Mouse (Mus musculus): ENCODE measurements around the gene Slc38a4.

The Slc38a4 gene

GRCm38 (mm10) chr15:97054767-97055489, 828 bp downstream of the Slc38a4 start:
- intact Hi-C loops (cut with DNase I): loop anchor here (5.0 kb wide), 1 partner anchor 77 kb away; no protein-coding TSS in a partner anchor

- intact Hi-C loops (cut with DNase I): loop anchor here (5.0 kb wide), 1 partner anchor 78 kb away; no protein-coding TSS in a partner anchor
Observed at GRCm38 (mm10) chr15:97054131-97054530, 1.6 kb downstream of the Slc38a4 start.

- intact Hi-C loops (cut with DNase I): loop anchor here (5.0 kb wide), 1 partner anchor 82 kb away; no protein-coding TSS in a partner anchor
Observed at GRCm38 (mm10) chr15:97050436-97050835, 5.3 kb downstream of the Slc38a4 start.

GRCm38 (mm10) chr15:97050011-97050410, 5.7 kb downstream of the Slc38a4 start:
- intact Hi-C loops (cut with DNase I): loop anchor here (5.0 kb wide), 1 partner anchor 82 kb away; no protein-coding TSS in a partner anchor

- intact Hi-C loops (cut with DNase I): no loop called here
Observed at GRCm38 (mm10) chr15:97049281-97049841, 6.4 kb downstream of the Slc38a4 start.

- intact Hi-C loops (cut with DNase I): no loop called here
Observed at GRCm38 (mm10) chr15:97048267-97048666, 7.5 kb downstream of the Slc38a4 start.

GRCm38 (mm10) chr15:97043921-97044320, 11.8 kb downstream of the Slc38a4 start:
- intact Hi-C loops (cut with DNase I): no loop called here

GRCm38 (mm10) chr15:97042001-97042491, 13.7 kb downstream of the Slc38a4 start:
- intact Hi-C loops (cut with DNase I): no loop called here

- intact Hi-C loops (cut with DNase I): no loop called here
Observed at GRCm38 (mm10) chr15:97041182-97041581, 14.6 kb downstream of the Slc38a4 start.

GRCm38 (mm10) chr15:97037710-97038109, 18.0 kb downstream of the Slc38a4 start:
- intact Hi-C loops (cut with DNase I): no loop called here

- intact Hi-C loops (cut with DNase I): no loop called here
Observed at GRCm38 (mm10) chr15:97035892-97036291, 19.9 kb downstream of the Slc38a4 start.

GRCm38 (mm10) chr15:97033485-97033991, 22.2 kb downstream of the Slc38a4 start:
- intact Hi-C loops (cut with DNase I): no loop called here

- intact Hi-C loops (cut with DNase I): no loop called here
Observed at GRCm38 (mm10) chr15:97031886-97032285, 23.9 kb downstream of the Slc38a4 start.

- intact Hi-C loops (cut with DNase I): no loop called here
Observed at GRCm38 (mm10) chr15:97030984-97031492, 24.7 kb downstream of the Slc38a4 start.

- intact Hi-C loops (cut with DNase I): no loop called here
Observed at GRCm38 (mm10) chr15:97030136-97030535, 25.6 kb downstream of the Slc38a4 start.

GRCm38 (mm10) chr15:97029064-97029791, 26.5 kb downstream of the Slc38a4 start:
- intact Hi-C loops (cut with DNase I): no loop called here

- intact Hi-C loops (cut with DNase I): no loop called here
Observed at GRCm38 (mm10) chr15:97028651-97029050, 27.1 kb downstream of the Slc38a4 start.

- intact Hi-C loops (cut with DNase I): no loop called here
Observed at GRCm38 (mm10) chr15:97028046-97028634, 27.6 kb downstream of the Slc38a4 start.

- intact Hi-C loops (cut with DNase I): no loop called here
Observed at GRCm38 (mm10) chr15:97026670-97027069, 29.1 kb downstream of the Slc38a4 start.

GRCm38 (mm10) chr15:97022764-97023163, 33.0 kb downstream of the Slc38a4 start:
- intact Hi-C loops (cut with DNase I): no loop called here

- intact Hi-C loops (cut with DNase I): no loop called here
Observed at GRCm38 (mm10) chr15:97022213-97022612, 33.5 kb downstream of the Slc38a4 start.

All from adrenal gland (tissue).